Mouse (Mus musculus) layer of hippocampus, postnatal 10 days (tissue): ENCODE measurements around the gene Prkacb. TPM values are rescaled to one million over a fixed set of nuclear protein-coding genes. Genes with fewer than 3 reads are reported as not detected.

Experiments used
- total RNA-seq, 2 experiments: library from RNA; stranded (reverse); gene quantifications; 2 replicates each; pipeline ENCODE4 v1.2.3; 2021

Prkacb gene
- total RNA-seq, 2 experiments from 2014 or later = 249 to 257 TPM

Other genes with a start within 250 kb of the Prkacb start
- gene Uox, start 242.6 kb downstream of the Prkacb start, total RNA-seq = under 1 TPM; 0.38 to 0.75 TPM
- gene Dnase2b, start 197.4 kb downstream of the Prkacb start, total RNA-seq = not detected
- gene 4930503B20Rik, start 161.7 kb downstream of the Prkacb start, total RNA-seq = not detected
- gene Samd13, start 127.4 kb downstream of the Prkacb start, total RNA-seq = under 1 TPM; 0.83 to 0.94 TPM
- 10 to 100 TPM; 78.7 to 88.3 TPM for gene Ttll7, start 39.4 kb upstream of the Prkacb start, total RNA-seq